Mouse (Mus musculus) myocyte (in vitro differentiated cells): Measurements from ENCODE around the gene Ppip5k1. TPM values are rescaled to one million over a fixed set of nuclear protein-coding genes. Genes with fewer than 3 reads are reported as not detected.
A peak's percentile ranks its signal among the peaks of the same experiment; 100 is the strongest.

ENCODE experiments used
- H3K27me3 ChIP-seq: one replicate; pipeline ENCODE4 v1.6.1; 2011; ENCODE audit not compliant: control insufficient read depth, insufficient read depth, insufficient read length
- H3K36me3 ChIP-seq: one replicate; pipeline ENCODE4 v1.6.1; 2011; ENCODE audit not compliant: control insufficient read depth, insufficient read depth
- H3K4me2 ChIP-seq: one replicate; pipeline ENCODE4 v1.6.1; 2011; ENCODE audit warnings: low read depth, control low read depth
- H3K4me3 ChIP-seq: one replicate; pipeline ENCODE4 v1.5.1; 2011; ENCODE audit warnings: mild to moderate bottlenecking, control low read depth, moderate library complexity
- H3K79me2 ChIP-seq: one replicate; pipeline ENCODE4 v1.6.1; 2011; ENCODE audit not compliant: control insufficient read depth, insufficient read depth
- H3ac ChIP-seq: one replicate; pipeline ENCODE4 v1.6.1; 2011; ENCODE audit not compliant: control insufficient read depth, insufficient read length
- CEBPB ChIP-seq: IDR thresholded peaks from 2 replicates; pipeline ENCODE4 v1.6.1; 2011; ENCODE audit warnings: mild to moderate bottlenecking, moderate library complexity; ENCODE audit not compliant: poor library complexity, insufficient read depth, severe bottlenecking
- MAX ChIP-seq: IDR thresholded peaks from one replicate; pipeline ENCODE4 v1.6.1; 2011; ENCODE audit warnings: low read depth, mild to moderate bottlenecking, control low read depth
- MYOD1 ChIP-seq, 3 experiments: IDR thresholded peaks; one replicate each; pipeline ENCODE4 v1.6.1; 2011; ENCODE audit warnings: control low read depth in 2 of 3, low read depth in 2 of 3, mild to moderate bottlenecking in 2 of 3, moderate library complexity in 1 of 3; ENCODE audit not compliant: insufficient read length in 2 of 3, control insufficient read depth in 1 of 3
- MYOG ChIP-seq, 3 experiments: IDR thresholded peaks; one replicate each; pipeline ENCODE4 v1.6.1; 2011; ENCODE audit warnings: control low read depth in 2 of 3, low read depth in 2 of 3, mild to moderate bottlenecking in 2 of 3; ENCODE audit not compliant: insufficient read length in 2 of 3, control insufficient read depth in 1 of 3, insufficient read depth in 1 of 3
- POLR2A ChIP-seq: IDR thresholded peaks from one replicate; pipeline ENCODE4 v1.6.1; 2011; ENCODE audit warnings: low read depth, mild to moderate bottlenecking, control low read depth, moderate library complexity; ENCODE audit not compliant: insufficient read length
- POLR2AphosphoS2 ChIP-seq: IDR thresholded peaks from one replicate; pipeline ENCODE4 v1.6.1; 2011; ENCODE audit warnings: low read depth, control low read depth; ENCODE audit not compliant: insufficient read length
- REST ChIP-seq: IDR thresholded peaks from one replicate; pipeline ENCODE4 v1.6.1; 2011; ENCODE audit warnings: mild to moderate bottlenecking, control low read depth, moderate library complexity; ENCODE audit not compliant: insufficient read depth, insufficient read length
- SRF ChIP-seq: IDR thresholded peaks from one replicate; pipeline ENCODE4 v1.6.1; 2011; ENCODE audit warnings: low read depth; ENCODE audit not compliant: control insufficient read depth, insufficient read length
- USF1 ChIP-seq: IDR thresholded peaks from one replicate; pipeline ENCODE4 v1.6.1; 2011; ENCODE audit warnings: low read depth, mild to moderate bottlenecking, control low read depth, moderate library complexity
- polyA plus RNA-seq: library from polyadenylated mRNA; unstranded; fragments of >200 nt; fragmentation: generic; extraction: Trizol; gene quantifications from one replicate; pipeline ENCODE4 v1.2.1, GENCODE M21; 2012; ENCODE audit warnings: missing spikeins

Ppip5k1 gene
- polyA plus RNA-seq, 1 experiment: 7.2 TPM

DNA sequence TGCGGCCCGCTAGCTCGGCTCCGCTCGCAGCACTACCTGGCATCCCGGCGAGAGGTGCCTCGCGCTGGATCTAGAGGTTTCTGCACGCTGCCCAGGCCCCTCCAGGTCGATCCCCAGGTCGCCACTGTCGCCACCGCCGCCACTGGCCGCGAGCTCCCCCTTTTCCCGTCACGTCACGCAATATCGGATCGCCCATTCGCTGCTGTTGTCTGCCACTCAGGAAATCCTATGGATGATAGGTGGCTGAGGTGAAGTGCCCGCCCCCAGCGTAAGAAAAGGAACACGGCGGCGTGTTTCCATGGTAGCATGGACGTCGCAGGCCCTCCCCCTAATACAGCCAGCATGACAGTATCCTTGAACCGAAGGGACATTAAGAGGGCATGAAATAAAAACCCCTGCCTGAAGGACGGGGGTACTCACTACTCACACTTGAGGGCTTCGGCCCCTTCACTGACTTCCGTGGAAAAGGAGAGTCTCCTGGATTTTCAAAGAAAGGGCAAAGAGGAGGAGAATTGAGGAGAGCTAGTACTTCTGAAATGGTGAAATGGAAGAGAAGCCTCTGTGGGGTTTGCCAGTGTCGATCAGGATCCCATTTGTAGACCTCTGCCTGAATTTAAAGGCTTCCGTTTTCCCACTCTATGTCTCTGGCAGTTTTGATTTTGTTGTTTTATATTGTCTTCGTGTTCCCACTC, 83.8 kb downstream of the Ppip5k1 start, which contains the start of gene Trp53bp1:
Trp53bp1 (minus strand) TSS at position 172 of the 692 bp plus-strand sequence.
- peak within 1 kb of the TSS; percentile 97 for H3K4me2 ChIP-seq
- peak within 1 kb of the TSS; percentile 30 for H3ac ChIP-seq
- peaks cover 6% of the 10 kb centered on the region for H3K36me3 ChIP-seq
- H3K4me3 ChIP-seq: peak within 1 kb of the TSS; percentile 54
- H3K27me3 ChIP-seq: no peaks in the 10 kb centered on the region
- peaks cover 10% of the 10 kb centered on the region for H3K79me2 ChIP-seq
- TF ChIP-seq POLR2A (peak; percentile 77), MYOG (IDR thresholded peaks at IDR 0.05; ENCODE audit: control insufficient read depth in 1 of 3, insufficient read depth in 1 of 3, insufficient read length in 2 of 3, low read depth in 2 of 3) (no peak), SRF (no peak), REST (no peak), MYOD1 (IDR thresholded peaks at IDR 0.05; ENCODE audit: control insufficient read depth in 1 of 3, insufficient read length in 2 of 3, low read depth in 2 of 3) (no peak)

DNA sequence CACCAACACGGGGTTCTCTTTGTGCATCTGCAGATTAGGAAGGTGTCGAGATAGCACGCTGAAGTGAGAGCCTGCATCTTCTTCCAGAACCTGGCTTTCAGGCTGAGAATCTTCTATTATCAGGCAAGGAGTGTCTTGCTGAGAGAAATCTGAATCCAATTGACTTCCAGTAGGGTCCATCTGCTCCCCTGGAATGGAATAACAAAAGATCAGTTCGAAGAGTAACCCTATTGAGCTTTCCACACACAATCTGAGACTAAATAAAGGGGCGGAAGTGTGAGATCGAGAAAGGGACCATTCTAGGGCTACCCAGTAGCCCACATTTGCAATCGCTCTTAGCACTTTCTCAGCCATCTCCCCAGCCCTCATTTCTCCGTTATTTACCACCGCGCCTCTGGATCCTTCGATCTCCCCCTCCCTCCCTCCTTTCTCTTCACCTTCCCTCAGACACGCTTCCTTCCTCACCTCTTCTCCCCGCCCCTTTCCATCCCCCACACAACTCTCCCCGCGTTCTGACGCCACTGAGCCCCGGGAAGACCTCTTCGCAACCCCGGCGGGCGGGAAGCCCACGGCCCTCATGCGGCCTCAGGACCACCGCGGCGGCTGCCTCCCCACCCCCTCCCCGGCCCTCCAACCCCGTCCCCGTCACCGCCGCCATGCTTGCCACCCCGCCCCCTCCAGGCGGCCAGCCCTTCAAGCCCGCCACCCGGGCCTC, 84.5 kb downstream of the Ppip5k1 start:
- TF ChIP-seq CEBPB (no peak), USF1 (no peak), POLR2A (no peak), MAX (no peak), POLR2AphosphoS2 (no peak), SRF (no peak), MYOG (IDR thresholded peaks at IDR 0.05; ENCODE audit: control insufficient read depth in 1 of 3, insufficient read depth in 1 of 3, insufficient read length in 2 of 3, low read depth in 2 of 3) (no peak)
- no peaks in the 10 kb centered on the region for H3K27me3 ChIP-seq

DNA sequence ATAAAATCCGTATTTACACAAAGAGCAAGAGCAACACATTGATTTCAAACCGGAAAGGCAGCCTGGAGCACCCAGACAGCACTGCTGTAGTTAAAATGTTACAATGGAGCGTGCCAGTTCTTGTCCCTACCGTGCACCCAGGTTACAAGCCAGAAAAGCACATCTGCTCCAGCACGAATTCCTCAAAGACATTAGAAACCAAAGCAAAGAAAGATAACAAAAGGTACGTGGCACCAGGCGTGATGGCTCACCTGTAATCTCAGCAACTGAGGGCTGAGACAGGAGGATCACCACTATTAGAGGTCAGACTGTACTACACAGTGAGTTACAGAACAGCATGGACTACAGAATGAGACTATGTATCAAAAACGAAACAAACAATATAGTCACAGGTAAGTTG, 86.8 kb downstream of the Ppip5k1 start:
- H3K4me3 ChIP-seq: no peak overlapping the region
- peaks cover 6% of the 10 kb centered on the region for H3K36me3 ChIP-seq
- no peak overlapping the region for H3K4me2 ChIP-seq
- no peak overlapping the region for H3ac ChIP-seq
- H3K27me3 ChIP-seq: no peaks in the 10 kb centered on the region
- H3K79me2 ChIP-seq: peaks cover 10% of the 10 kb centered on the region
- TF ChIP-seq REST: no peak

More for the DNA sequence above, 84.5 kb downstream of the Ppip5k1 start:
- peaks cover 6% of the 10 kb centered on the region for H3K36me3 ChIP-seq
- peak overlapping the region; percentile 54 for H3K4me3 ChIP-seq
- H3K4me2 ChIP-seq: peak overlapping the region; percentile 97
- peaks cover 10% of the 10 kb centered on the region for H3K79me2 ChIP-seq
- H3ac ChIP-seq: peak overlapping the region; percentile 30

Other genes starting within 250 kb of the Ppip5k1 start
- gene Tgm7, start 245.6 kb downstream of the Ppip5k1 start, polyA plus RNA-seq: not detected
- gene Adal, start 215.0 kb downstream of the Ppip5k1 start, polyA plus RNA-seq: 1.5 TPM
- gene Lcmt2, start 214.7 kb downstream of the Ppip5k1 start, polyA plus RNA-seq: 2.9 TPM
- gene Tubgcp4, start 184.7 kb downstream of the Ppip5k1 start, polyA plus RNA-seq: 12.7 TPM
- 3.2 TPM for gene Zscan29, start 184.3 kb downstream of the Ppip5k1 start, polyA plus RNA-seq
- 22.7 TPM for gene Trp53bp1, start 84.0 kb downstream of the Ppip5k1 start, polyA plus RNA-seq
- gene Map1a, start 65.8 kb downstream of the Ppip5k1 start, polyA plus RNA-seq: 40.7 TPM
- gene Ckmt1, start 2.3 kb upstream of the Ppip5k1 start, polyA plus RNA-seq: not detected
- gene Strc, start 31.8 kb upstream of the Ppip5k1 start, polyA plus RNA-seq: not detected
- 130 TPM for gene Pdia3, start 58.4 kb upstream of the Ppip5k1 start, polyA plus RNA-seq
- gene Catsper2, start 58.4 kb upstream of the Ppip5k1 start, polyA plus RNA-seq: 1.5 TPM
- gene Ell3, start 88.9 kb upstream of the Ppip5k1 start, polyA plus RNA-seq: 0.05 TPM
- gene Serf2, start 93.8 kb upstream of the Ppip5k1 start, polyA plus RNA-seq: 891 TPM
- 26.4 TPM for gene Hypk, start 97.9 kb upstream of the Ppip5k1 start, polyA plus RNA-seq
- gene Serinc4, start 101.4 kb upstream of the Ppip5k1 start, polyA plus RNA-seq: 0.32 TPM
- 13.1 TPM for gene Mfap1b, start 118.7 kb upstream of the Ppip5k1 start, polyA plus RNA-seq
- gene Mfap1a, start 151.3 kb upstream of the Ppip5k1 start, polyA plus RNA-seq: 9.3 TPM
- gene Wdr76, start 151.3 kb upstream of the Ppip5k1 start, polyA plus RNA-seq: 2.4 TPM